Mouse (Mus musculus): Measurements from ENCODE around the gene Thop1. TPM values are rescaled to one million over a fixed set of nuclear protein-coding genes. Genes with fewer than 3 reads are reported as not detected.

Gene Thop1
- total and polyA plus RNA-seq, 3 experiments = 81.1 to 123 (median 94.5) TPM

DNA sequence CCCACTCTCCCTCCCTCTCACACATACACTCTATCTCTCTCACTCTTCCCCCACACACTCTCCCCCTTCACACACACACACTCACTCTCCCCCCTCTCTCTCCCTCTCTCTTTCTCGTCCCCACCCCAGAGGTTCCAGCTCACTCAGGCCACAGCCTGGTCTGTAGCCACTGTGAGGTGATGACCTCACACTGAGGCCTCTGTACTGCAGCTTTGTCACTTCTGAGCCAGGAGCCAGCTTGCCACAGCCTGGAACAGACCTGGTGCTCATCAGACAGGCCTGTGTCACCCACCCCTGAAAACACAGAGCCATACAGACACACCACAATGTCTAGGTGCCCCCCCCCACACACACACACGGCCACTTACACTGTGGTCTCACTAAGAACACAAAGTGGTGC, 49.6 kb upstream of the Thop1 start:
- no peak for DNase-seq (ENCODE audit: extremely low read depth)
- Histone ChIP-seq H3K79me2 (replicated peaks; ENCODE audit: control insufficient read depth, extremely low read depth, insufficient read depth, poor library complexity, severe bottlenecking) (no peaks in the 10 kb centered on the region), H3K4me1 (ENCODE audit: control insufficient read depth in 1 of 2, insufficient read depth in 2 of 2) (peaks cover 0 to 5% of the 10 kb centered on the region in 2 experiments; a peak in 3 of 4 replicates), H3K4me2 (ENCODE audit: insufficient read depth, low read depth, poor library complexity, severe bottlenecking) (no peak overlapping the region), H3K27me3 (replicated peaks) (peaks cover 54% of the 10 kb centered on the region), H3K4me3 (replicated peaks in 1 of 3; ENCODE audit: low read depth in 2 of 3, low read length in 2 of 3, poor library complexity in 1 of 3) (no peak overlapping the region), H3K9me3 (replicated peaks; ENCODE audit: low read length) (peaks cover 13% of the 10 kb centered on the region), H3K9ac (ENCODE audit: insufficient read depth, low read depth) (no peak overlapping the region), H3K27ac (ENCODE audit: insufficient read depth, low read depth) (no peak overlapping the region), H3K36me3 (replicated peaks in 1 of 2; ENCODE audit: control insufficient read depth in 1 of 2, insufficient read depth in 1 of 2, low read length in 1 of 2) (no peaks in the 10 kb centered on the region)
- dilution Hi-C loops (cut with MboI; ENCODE audit: extremely low pct_ligation_motif_present, extremely low pct_unique_long_range_greater_than_20kb, low sequenced_read_pairs) = no loop called here
- no peak for TF ChIP-seq IRF4 (IDR thresholded peaks at IDR 0.05; ENCODE audit: low read depth, low read length)
- no peak for TF ChIP-seq SIN3A (IDR thresholded peaks at IDR 0.05; ENCODE audit: low read length)
- no peak for TF ChIP-seq PAX5 (IDR thresholded peaks at IDR 0.05; ENCODE audit: low read length)
- TF ChIP-seq MEF2A (IDR thresholded peaks at IDR 0.05; ENCODE audit: borderline replicate concordance, low read depth, low read length) = no peak
- TF ChIP-seq NRF1 (IDR thresholded peaks at IDR 0.05; ENCODE audit: low read depth, low read length) = no peak
- in situ Hi-C loops (cut with MboI; ENCODE audit: low pct_ligation_motif_present, low pct_unique_long_range_greater_than_20kb, low sequenced_read_pairs) = no loop called here

DNA sequence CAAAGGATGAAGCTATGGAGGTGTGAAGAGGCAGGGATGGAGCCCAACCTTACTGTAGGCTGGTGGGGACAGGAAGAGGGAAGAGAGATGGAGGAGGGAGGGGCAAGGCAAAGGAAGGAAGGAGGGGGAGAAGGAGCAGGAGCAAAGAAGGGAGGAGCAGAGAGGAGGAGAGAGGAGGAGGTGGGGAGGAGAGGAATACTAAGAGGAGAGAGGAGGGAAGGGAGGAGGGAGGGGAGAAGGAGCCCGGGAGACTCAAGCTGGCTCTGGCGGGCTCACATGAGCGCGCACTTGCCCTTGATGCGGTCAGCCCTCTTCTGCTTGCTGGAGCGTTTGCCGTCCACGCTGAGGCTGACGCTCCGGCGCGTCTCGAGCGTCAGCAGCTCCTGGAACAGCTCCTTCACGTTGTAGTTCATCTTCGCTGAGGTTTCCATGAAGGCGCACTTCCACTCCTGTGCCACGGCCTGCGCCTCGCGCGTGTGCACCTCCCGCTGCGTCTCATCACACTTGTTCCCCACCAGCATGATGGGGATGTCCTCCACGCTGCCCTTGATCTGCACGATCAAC, 48.2 kb upstream of the Thop1 start:
- Histone ChIP-seq H3K27me3 (replicated peaks) (peaks cover 57% of the 10 kb centered on the region), H3K36me3 (replicated peaks in 1 of 2; ENCODE audit: control insufficient read depth in 1 of 2, insufficient read depth in 1 of 2, low read length in 1 of 2) (no peaks in the 10 kb centered on the region), H3K9me3 (replicated peaks; ENCODE audit: low read length) (peaks cover 13% of the 10 kb centered on the region), H3K4me2 (ENCODE audit: insufficient read depth, low read depth, poor library complexity, severe bottlenecking) (no peak overlapping the region), H3K4me3 (replicated peaks in 1 of 3; ENCODE audit: low read depth in 2 of 3, low read length in 2 of 3, poor library complexity in 1 of 3) (no peak overlapping the region), H3K9ac (ENCODE audit: insufficient read depth, low read depth) (no peak overlapping the region), H3K27ac (ENCODE audit: insufficient read depth, low read depth) (no peak overlapping the region), H3K4me1 (ENCODE audit: control insufficient read depth in 1 of 2, insufficient read depth in 2 of 2) (no peaks in the 10 kb centered on the region; a peak in 1 of 4 replicates), H3K79me2 (replicated peaks; ENCODE audit: control insufficient read depth, extremely low read depth, insufficient read depth, poor library complexity, severe bottlenecking) (no peaks in the 10 kb centered on the region)
- dilution Hi-C loops (cut with MboI; ENCODE audit: extremely low pct_ligation_motif_present, extremely low pct_unique_long_range_greater_than_20kb, low sequenced_read_pairs) = no loop called here
- in situ Hi-C loops (cut with MboI; ENCODE audit: low pct_ligation_motif_present, low pct_unique_long_range_greater_than_20kb, low sequenced_read_pairs) = no loop called here
- no peak for DNase-seq (ENCODE audit: extremely low read depth)
- no peak for TF ChIP-seq UBTF (IDR thresholded peaks at IDR 0.05; ENCODE audit: low read depth, low read length)
- TF ChIP-seq SIN3A (IDR thresholded peaks at IDR 0.05; ENCODE audit: low read length) = no peak
- TF ChIP-seq ZMIZ1 (IDR thresholded peaks at IDR 0.05; ENCODE audit: low read depth, low read length) = no peak
- no peak for TF ChIP-seq SMC3 (IDR thresholded peaks at IDR 0.05; ENCODE audit: low read depth, low read length)
- TF ChIP-seq NELFE (IDR thresholded peaks at IDR 0.05; ENCODE audit: low read depth, low read length) = no peak

DNA sequence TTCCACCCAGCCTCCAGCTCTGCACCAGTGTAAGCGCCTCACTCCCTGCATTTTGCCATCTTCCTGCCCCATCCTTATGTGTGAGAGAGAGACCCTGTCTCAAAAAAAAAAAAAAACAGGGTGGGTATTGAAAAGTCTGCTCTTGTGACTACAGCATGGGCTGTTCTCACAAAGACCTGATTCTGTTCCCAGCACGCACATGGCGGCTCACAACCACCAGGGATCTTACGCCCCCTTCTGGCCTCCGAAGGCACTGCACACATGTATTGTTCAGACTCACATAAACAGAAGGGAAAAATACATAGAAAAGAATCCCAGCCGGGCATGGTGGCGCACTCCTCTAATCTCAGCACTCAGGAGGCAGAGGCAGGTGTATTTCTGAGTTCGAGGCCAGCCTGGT, 47.1 kb upstream of the Thop1 start:
- Histone ChIP-seq H3K79me2 (replicated peaks; ENCODE audit: control insufficient read depth, extremely low read depth, insufficient read depth, poor library complexity, severe bottlenecking) (no peaks in the 10 kb centered on the region), H3K9me3 (replicated peaks; ENCODE audit: low read length) (peaks cover 13% of the 10 kb centered on the region), H3K4me2 (ENCODE audit: insufficient read depth, low read depth, poor library complexity, severe bottlenecking) (no peak overlapping the region), H3K27ac (ENCODE audit: insufficient read depth, low read depth) (no peak overlapping the region), H3K36me3 (replicated peaks in 1 of 2; ENCODE audit: control insufficient read depth in 1 of 2, insufficient read depth in 1 of 2, low read length in 1 of 2) (no peaks in the 10 kb centered on the region), H3K4me3 (replicated peaks in 1 of 3; ENCODE audit: low read depth in 2 of 3, low read length in 2 of 3, poor library complexity in 1 of 3) (no peak overlapping the region), H3K27me3 (replicated peaks) (peaks cover 67% of the 10 kb centered on the region), H3K4me1 (ENCODE audit: control insufficient read depth in 1 of 2, insufficient read depth in 2 of 2) (no peaks in the 10 kb centered on the region; a peak in 1 of 4 replicates), H3K9ac (ENCODE audit: insufficient read depth, low read depth) (no peak overlapping the region)
- DNase-seq (ENCODE audit: extremely low read depth) = peak; percentile 31
- TF ChIP-seq MYC (IDR thresholded peaks at IDR 0.05; ENCODE audit: low read depth, low read length) = no peak
- TF ChIP-seq MAX (IDR thresholded peaks at IDR 0.05; ENCODE audit: low read length) = no peak
- TF ChIP-seq CTCF (conservative IDR thresholded peaks at IDR 0.05 in 1 of 2, IDR thresholded peaks at IDR 0.05 in 1 of 2; ENCODE audit: low read depth in 2 of 2, low read length in 2 of 2) = peak in 1 of 2 experiments; percentile 53; a peak in 2 of 4 replicates
- no peak for TF ChIP-seq GABPA (IDR thresholded peaks at IDR 0.05; ENCODE audit: insufficient replicate concordance, low read depth, low read length)
- in situ Hi-C loops (cut with MboI; ENCODE audit: low pct_ligation_motif_present, low pct_unique_long_range_greater_than_20kb, low sequenced_read_pairs) = no loop called here
- dilution Hi-C loops (cut with MboI; ENCODE audit: extremely low pct_ligation_motif_present, extremely low pct_unique_long_range_greater_than_20kb, low sequenced_read_pairs) = no loop called here

All from CH12.LX (cell line).